Mouse (Mus musculus): ENCODE data around the gene A530064D06Rik.
"Not testable (repeated sequence)": the region's sequence is repeated elsewhere in the genome, so short reads cannot be mapped to it uniquely, and the experiment has no call there.

A530064D06Rik gene

GRCm38 (mm10) chr17:48167103-48167502 is at the start of gene A530064D06Rik:
Gene A530064D06Rik, minus strand, starts transcription at chr17:48167275.
- DNase-seq (ENCODE audit: low spot score): not testable (repeated sequence)

GRCm38 (mm10) chr17:48215429-48215828 is 48.4 kb upstream of the A530064D06Rik start:
- DNase-seq (ENCODE audit: low spot score): no peak

- DNase-seq (ENCODE audit: low spot score): no peak
Measured at GRCm38 (mm10) chr17:48213511-48213910, 46.4 kb upstream of the A530064D06Rik start.

GRCm38 (mm10) chr17:48212596-48212995 is 45.5 kb upstream of the A530064D06Rik start:
- DNase-seq (ENCODE audit: low spot score): no peak

- no peak for DNase-seq (ENCODE audit: low spot score)
Measured at GRCm38 (mm10) chr17:48203086-48203485, 36.0 kb upstream of the A530064D06Rik start.

GRCm38 (mm10) chr17:48192366-48192765 is 25.3 kb upstream of the A530064D06Rik start:
- DNase-seq (ENCODE audit: low spot score): no peak

- DNase-seq (ENCODE audit: low spot score): no peak
Measured at GRCm38 (mm10) chr17:48185252-48185651, 18.2 kb upstream of the A530064D06Rik start.

- no peak for DNase-seq (ENCODE audit: low spot score)
Measured at GRCm38 (mm10) chr17:48157382-48158076, 9.5 kb downstream of the A530064D06Rik start.

- no peak for DNase-seq (ENCODE audit: low spot score)
Measured at GRCm38 (mm10) chr17:48146120-48146519, 21.0 kb downstream of the A530064D06Rik start, which contains the start of gene 9830107B12Rik. Gene 9830107B12Rik, minus strand, starts transcription at chr17:48146268.

- no peak for DNase-seq (ENCODE audit: low spot score)
Measured at GRCm38 (mm10) chr17:48132810-48133209, 34.3 kb downstream of the A530064D06Rik start.

GRCm38 (mm10) chr17:48120456-48120855 is 46.6 kb downstream of the A530064D06Rik start:
- DNase-seq (ENCODE audit: low spot score): no peak

- peak; percentile 37 for DNase-seq (ENCODE audit: low spot score)
Measured at GRCm38 (mm10) chr17:48119656-48120055, 47.4 kb downstream of the A530064D06Rik start.

- no peak for DNase-seq (ENCODE audit: low spot score)
Measured at GRCm38 (mm10) chr17:48118570-48118969, 48.5 kb downstream of the A530064D06Rik start.

- DNase-seq (ENCODE audit: low spot score): no peak
Measured at GRCm38 (mm10) chr17:48110547-48111287, 56.4 kb downstream of the A530064D06Rik start.

GRCm38 (mm10) chr17:48108520-48108919 is 58.6 kb downstream of the A530064D06Rik start:
- DNase-seq (ENCODE audit: low spot score): no peak

- no peak for DNase-seq (ENCODE audit: low spot score)
Measured at GRCm38 (mm10) chr17:48107862-48108261, 59.2 kb downstream of the A530064D06Rik start.

- DNase-seq (ENCODE audit: low spot score): no peak
Measured at GRCm38 (mm10) chr17:48107333-48107732, 59.7 kb downstream of the A530064D06Rik start.

GRCm38 (mm10) chr17:48100441-48101417 is 66.3 kb downstream of the A530064D06Rik start:
- peak; percentile 79 for DNase-seq (ENCODE audit: low spot score)

GRCm38 (mm10) chr17:48099312-48099711 is 67.8 kb downstream of the A530064D06Rik start:
- no peak for DNase-seq (ENCODE audit: low spot score)

All from left cerebral cortex, adult 11 months (tissue).